8 mouse cellular contexts compared by ENCODE assay signal in the genomic region with DNA sequence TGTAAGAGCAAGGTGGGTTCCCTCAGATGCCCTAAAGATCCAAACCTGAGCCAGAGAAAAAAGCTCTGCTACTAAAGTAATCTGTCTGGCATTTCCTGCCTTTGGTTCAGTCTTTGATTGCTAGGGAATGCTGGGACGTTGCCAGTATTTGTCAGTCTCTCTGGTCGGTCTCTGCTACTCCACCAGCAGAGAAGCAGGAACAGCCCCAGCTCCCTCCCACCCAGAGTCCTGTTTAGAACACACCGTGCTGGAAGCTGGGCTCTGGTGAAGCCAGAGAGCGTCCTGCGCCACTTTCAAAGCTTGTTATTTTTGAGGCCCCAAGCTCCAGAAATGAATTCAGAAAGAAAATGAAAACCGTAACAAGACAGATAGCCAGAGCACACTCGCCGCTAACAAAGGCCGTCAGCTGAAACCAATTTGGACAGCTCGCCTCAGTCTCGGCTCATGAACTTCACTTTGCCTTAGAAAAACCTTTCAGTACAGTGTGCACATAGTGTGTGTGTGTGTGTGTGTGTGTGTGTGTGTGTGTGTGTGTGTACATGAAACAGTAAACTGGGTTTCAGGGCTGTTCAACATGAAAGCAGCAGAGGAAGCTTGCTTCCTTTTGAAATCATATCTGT.
DNase-seq lines count a peak whose midpoint lies in the region; ATAC-seq and TF ChIP-seq lines count a peak whose summit lies in the region.

No protein-coding gene starts in this region.

- H3K27me3 ChIP-seq in midbrain, embryonic 14.5 days (ENCODE audit: control insufficient read depth, insufficient read depth, low read length) = no peaks in the 10 kb centered on the region
- H3K27me3 ChIP-seq in midbrain, embryonic 11.5 days (ENCODE audit: control insufficient read depth, insufficient read depth, low read length) = no peaks in the 10 kb centered on the region
- H3K27me3 ChIP-seq in hindbrain, postnatal 0 days (ENCODE audit: insufficient read depth, low read length) = no peaks in the 10 kb centered on the region
- H3K27me3 ChIP-seq in limb, embryonic 14.5 days (ENCODE audit: control insufficient read depth, insufficient read depth, low read length) = no peaks in the 10 kb centered on the region

- 0 out of 2 replicates have a peak overlapping the region, but pooled peaks have one; percentile 55 for H3K27ac ChIP-seq in midbrain, embryonic 14.5 days (replicated peaks; ENCODE audit: low read depth, low read length)
- no peak overlapping the region for H3K27ac ChIP-seq in midbrain, embryonic 11.5 days (ENCODE audit: low read depth, low read length)
- no peak overlapping the region for H3K27ac ChIP-seq in hindbrain, postnatal 0 days
- H3K27ac ChIP-seq in limb, embryonic 14.5 days (replicated peaks; ENCODE audit: low read depth, low read length) = peak overlapping the region; percentile 71

- no peak overlapping the region for H3K4me3 ChIP-seq in midbrain, embryonic 14.5 days (replicated peaks; ENCODE audit: low read depth, low read length)
- H3K4me3 ChIP-seq in midbrain, embryonic 11.5 days (ENCODE audit: low read depth, low read length) = no peak overlapping the region
- no peak overlapping the region for H3K4me3 ChIP-seq in hindbrain, postnatal 0 days (ENCODE audit: low read length)
- H3K4me3 ChIP-seq in limb, embryonic 14.5 days (replicated peaks; ENCODE audit: low read length) = no peak overlapping the region

- H3K36me3 ChIP-seq in midbrain, embryonic 14.5 days (ENCODE audit: control insufficient read depth, insufficient read depth, low read length) = no peaks in the 10 kb centered on the region
- no peaks in the 10 kb centered on the region for H3K36me3 ChIP-seq in midbrain, embryonic 11.5 days (ENCODE audit: control insufficient read depth, insufficient read depth, low read length)
- no peaks in the 10 kb centered on the region for H3K36me3 ChIP-seq in hindbrain, postnatal 0 days (ENCODE audit: insufficient read depth, low read length)
- H3K36me3 ChIP-seq in limb, embryonic 14.5 days (ENCODE audit: control insufficient read depth, insufficient read depth, low read length) = no peaks in the 10 kb centered on the region

- peak; percentile 39 for DNase-seq in midbrain, embryonic 14.5 days
- DNase-seq in midbrain, embryonic 11.5 days (ENCODE audit: low spot score, missing footprints) = no peak
- DNase-seq in fibroblast of lung, adult 2 months (ENCODE audit: low read depth) = peak; percentile 64
- peak; percentile 36 for DNase-seq in hindbrain, postnatal 0 days (ENCODE audit: low spot score)
- DNase-seq in limb, embryonic 14.5 days (ENCODE audit: low spot score) = peak; percentile 82
- peak; percentile 49 for DNase-seq in telencephalon, adult 2 months (ENCODE audit: low read depth, low spot score)
- no peak for DNase-seq in thymus, postnatal 4 days
- no peak for DNase-seq in natural killer cell, adult 2 months (ENCODE audit: low spot score in 2 of 2)

- no peaks in the 10 kb centered on the region for H3K4me1 ChIP-seq in midbrain, embryonic 14.5 days (ENCODE audit: control insufficient read depth, insufficient read depth, low read length)
- H3K4me1 ChIP-seq in midbrain, embryonic 11.5 days (ENCODE audit: control insufficient read depth, insufficient read depth, low read length) = no peaks in the 10 kb centered on the region
- H3K4me1 ChIP-seq in hindbrain, postnatal 0 days (ENCODE audit: insufficient read depth, low read length) = no peaks in the 10 kb centered on the region
- 0 out of 2 replicates have a peak, but pooled peaks cover 6% of the 10 kb centered on the region for H3K4me1 ChIP-seq in limb, embryonic 14.5 days (ENCODE audit: control insufficient read depth, insufficient read depth, low read length)

- H3K9me3 ChIP-seq in midbrain, embryonic 14.5 days (ENCODE audit: control insufficient read depth, low read length) = no peaks in the 10 kb centered on the region
- H3K9me3 ChIP-seq in midbrain, embryonic 11.5 days (ENCODE audit: control insufficient read depth, low read length) = no peaks in the 10 kb centered on the region
- H3K9me3 ChIP-seq in hindbrain, postnatal 0 days (ENCODE audit: low read length) = no peaks in the 10 kb centered on the region
- no peaks in the 10 kb centered on the region for H3K9me3 ChIP-seq in limb, embryonic 14.5 days (ENCODE audit: control insufficient read depth, low read length)

- no peak overlapping the region for H3K4me2 ChIP-seq in midbrain, embryonic 14.5 days (ENCODE audit: low read length)
- no peak overlapping the region for H3K4me2 ChIP-seq in midbrain, embryonic 11.5 days
- H3K4me2 ChIP-seq in hindbrain, postnatal 0 days (ENCODE audit: low read depth, low read length) = peak overlapping the region; percentile 5; the same call in 1 of the 2 replicates
- H3K4me2 ChIP-seq in limb, embryonic 14.5 days (replicated peaks; ENCODE audit: low read depth, low read length, severe bottlenecking) = no peak overlapping the region; the same call in 1 of the 2 replicates

- TF ChIP-seq CTCF in hindbrain, postnatal 0 days (IDR thresholded peaks at IDR 0.05; ENCODE audit: low read depth) = no peak

- no peak for ATAC-seq in midbrain, embryonic 14.5 days (ENCODE audit: low FRiP score, low TSS enrichment)
- no peak for ATAC-seq in midbrain, embryonic 11.5 days (ENCODE audit: low FRiP score)
- ATAC-seq in hindbrain, postnatal 0 days = peak; percentile 61; the same call in 1 of the 2 replicates
- no peak; the same call in 1 of the 2 replicates for ATAC-seq in limb, embryonic 14.5 days (ENCODE audit: low FRiP score, low read depth)

- WGBS in midbrain, embryonic 14.5 days = 56% methylated on average over 11 of the region's 11 CpGs
- WGBS in midbrain, embryonic 11.5 days = 79% methylated on average over 11 of the region's 11 CpGs
- WGBS in hindbrain, postnatal 0 days = 30% methylated on average over 11 of the region's 11 CpGs
- 32% methylated on average over 11 of the region's 11 CpGs for WGBS in limb, embryonic 14.5 days

- TF ChIP-seq POLR2A in limb, embryonic 14.5 days (IDR thresholded peaks at IDR 0.05; ENCODE audit: borderline replicate concordance, extremely low read depth, insufficient read depth, insufficient read length) = no peak

- no peak overlapping the region for H3K9ac ChIP-seq in midbrain, embryonic 14.5 days (replicated peaks; ENCODE audit: low read length)
- no peak overlapping the region for H3K9ac ChIP-seq in midbrain, embryonic 11.5 days (ENCODE audit: low read length)
- no peak overlapping the region for H3K9ac ChIP-seq in hindbrain, postnatal 0 days (replicated peaks; ENCODE audit: low read length)
- H3K9ac ChIP-seq in limb, embryonic 14.5 days (ENCODE audit: low read depth, low read length, severe bottlenecking) = no peak overlapping the region

Comparison
In these comparisons a context has a peak if more than half of its experiments do, and no peak if none do; other contexts are left out.
1. DNase-seq: peak in midbrain, embryonic 14.5 days (single experiment), fibroblast of lung, adult 2 months (single experiment), hindbrain, postnatal 0 days (single experiment), limb, embryonic 14.5 days (single experiment) and telencephalon, adult 2 months (single experiment); none in midbrain, embryonic 11.5 days (single experiment), thymus, postnatal 4 days (single experiment) and natural killer cell, adult 2 months (0 of 2).
2. H3K27ac ChIP-seq: peak in midbrain, embryonic 14.5 days (single experiment) and limb, embryonic 14.5 days (single experiment); none in midbrain, embryonic 11.5 days (single experiment) and hindbrain, postnatal 0 days (single experiment).